In genomic region chr11:20993580-20993979, GRCm38 (mm10) we compare ENCODE assay signal across 25 mouse cellular contexts.
"Had no signal": no experiment of that assay in that cellular context is flagged by ENCODE, and none has a peak within 500 bp of the region (broad histone marks: within the 10 kb centered on the region; RNA-seq: fewer than 3 reads in every experiment).

No protein-coding gene starts in this region.

- H3K9ac ChIP-seq: limb, embryonic 13.5 days; liver, embryonic 14.5 days; lung, embryonic 15.5 days; midbrain, embryonic 13.5 days; neural tube, embryonic 13.5 days had no signal

- DNase-seq: kidney, adult 18-20 months; kidney, adult 9 months; kidney, postnatal 14 days; layer of hippocampus, postnatal 36 days; lung, adult 18-20 months; lung, postnatal 10 days; lung, postnatal 36 days; retina, postnatal 1 day; right cerebral cortex, postnatal 25 days; spleen, adult 18-20 months; thymus, adult 18-20 months; thymus, postnatal 14 days; thymus, postnatal 4 days had no signal

- H3K27me3 ChIP-seq: limb, embryonic 13.5 days; lung, embryonic 15.5 days; megakaryocyte, embryonic 14.5 days; midbrain, embryonic 13.5 days; neural tube, embryonic 13.5 days had no signal

- H3K4me1 ChIP-seq: limb, embryonic 13.5 days; lung, embryonic 15.5 days; midbrain, embryonic 13.5 days had no signal

- H3K9me3 ChIP-seq: limb, embryonic 13.5 days; lung, embryonic 15.5 days; megakaryocyte, embryonic 14.5 days; midbrain, embryonic 10.5 days; midbrain, embryonic 13.5 days; neural tube, embryonic 13.5 days had no signal

- H3K36me3 ChIP-seq: limb, embryonic 13.5 days; lung, embryonic 15.5 days; midbrain, embryonic 10.5 days; midbrain, embryonic 13.5 days; neural tube, embryonic 13.5 days had no signal

- H3K4me3 ChIP-seq: layer of hippocampus, adult 2 months; left cerebral cortex, adult 2 months; limb, embryonic 13.5 days; lung, embryonic 15.5 days; megakaryocyte, embryonic 14.5 days; midbrain, embryonic 10.5 days; midbrain, embryonic 13.5 days; myocyte; neural tube, embryonic 13.5 days had no signal

- H3K27ac ChIP-seq: layer of hippocampus, adult 2 months; left cerebral cortex, adult 2 months; limb, embryonic 13.5 days; liver, embryonic 14.5 days; lung, embryonic 15.5 days; midbrain, embryonic 10.5 days; midbrain, embryonic 13.5 days; neural tube, embryonic 13.5 days had no signal

- ATAC-seq: intestine, embryonic 16.5 days; midbrain, embryonic 13.5 days; midbrain, embryonic 16.5 days had no signal

- H3K4me2 ChIP-seq: limb, embryonic 13.5 days; lung, embryonic 15.5 days; midbrain, embryonic 13.5 days; neural tube, embryonic 13.5 days had no signal
